Mouse (Mus musculus): ENCODE data around the gene Csmd2. TPM values are rescaled to one million over a fixed set of nuclear protein-coding genes. Genes with fewer than 3 reads are reported as not detected.

Csmd2 gene
- polyA plus RNA-seq, 2 experiments = 0.22 to 0.33 TPM

DNA sequence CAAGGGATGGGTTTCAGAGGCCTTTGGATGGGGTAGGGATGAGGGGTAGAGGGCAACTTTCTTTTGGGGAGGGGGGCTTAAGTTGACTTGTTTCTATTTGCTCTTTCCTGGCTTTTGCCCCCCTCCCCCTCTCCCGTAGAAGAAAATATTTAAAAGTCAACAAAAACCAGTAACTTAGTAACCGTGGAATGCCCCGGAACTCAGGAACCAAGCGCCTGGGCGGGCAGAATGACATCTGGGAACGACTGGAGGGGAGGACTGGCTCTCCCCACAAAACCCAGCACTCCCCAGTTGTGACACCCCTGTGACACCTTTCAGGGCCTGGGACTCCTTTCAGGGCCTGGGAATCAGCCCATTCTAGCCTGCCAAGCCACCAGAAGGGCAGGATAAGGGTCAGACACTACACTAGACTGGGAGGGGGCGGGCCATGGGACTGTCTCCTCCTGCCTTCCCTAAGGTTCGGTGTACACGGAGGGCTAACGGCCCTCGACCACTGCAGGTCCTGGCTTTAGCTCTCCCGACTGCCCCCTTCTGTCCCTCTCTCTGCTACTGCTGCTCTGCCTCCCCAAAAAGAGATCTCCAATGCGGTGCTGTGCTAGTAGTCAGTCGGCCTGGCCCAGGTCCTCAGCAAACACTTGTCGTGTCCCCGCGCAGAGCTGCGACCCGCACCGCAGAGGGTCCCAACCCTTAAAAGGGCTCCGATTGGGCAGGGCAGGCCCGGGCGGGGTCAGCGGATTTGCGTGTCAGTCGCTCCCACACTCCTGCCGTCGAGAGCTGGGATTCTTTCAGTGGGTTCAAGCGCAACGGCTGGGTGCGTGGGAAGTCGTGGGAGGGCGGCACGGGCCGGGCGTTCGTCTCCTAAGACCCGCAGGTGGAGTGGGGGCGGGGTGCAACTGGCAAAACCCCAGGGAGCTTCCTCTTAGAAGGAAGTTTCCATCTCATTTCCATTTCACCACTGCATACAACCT is 16.5 kb upstream of the Csmd2 start, which contains the start of gene CK137956:
CK137956 (minus strand) TSS at position 51 of the 968 bp plus-strand sequence.
- ATAC-seq (ENCODE audit: low FRiP score, low read depth) (no peak), DNase-seq (ENCODE audit: low spot score) (no peak)
- no peaks in the 10 kb centered on the region for H3K9me3 ChIP-seq (ENCODE audit: control insufficient read depth, low read length)
- H3K4me3 ChIP-seq (replicated peaks; ENCODE audit: low read length) = no peak within 1 kb of the TSS
- no peaks in the 10 kb centered on the region for H3K4me1 ChIP-seq (ENCODE audit: control insufficient read depth, insufficient read depth, low read length)
- peaks cover 35% of the 10 kb centered on the region for H3K27me3 ChIP-seq (ENCODE audit: control insufficient read depth, insufficient read depth, low read length)
- H3K9ac ChIP-seq (ENCODE audit: low read depth, low read length, severe bottlenecking) = no peak within 1 kb of the TSS
- no peak within 1 kb of the TSS for H3K4me2 ChIP-seq (replicated peaks; ENCODE audit: low read depth, low read length, severe bottlenecking)
- TF ChIP-seq POLR2A (IDR thresholded peaks at IDR 0.05; ENCODE audit: borderline replicate concordance, extremely low read depth, insufficient read depth, insufficient read length) = no peak
- H3K27ac ChIP-seq (replicated peaks; ENCODE audit: low read depth, low read length) = no peak within 1 kb of the TSS
- no peaks in the 10 kb centered on the region for H3K36me3 ChIP-seq (ENCODE audit: control insufficient read depth, insufficient read depth, low read length)
- 5% methylated on average over 39 of the region's 39 CpGs for WGBS

DNA sequence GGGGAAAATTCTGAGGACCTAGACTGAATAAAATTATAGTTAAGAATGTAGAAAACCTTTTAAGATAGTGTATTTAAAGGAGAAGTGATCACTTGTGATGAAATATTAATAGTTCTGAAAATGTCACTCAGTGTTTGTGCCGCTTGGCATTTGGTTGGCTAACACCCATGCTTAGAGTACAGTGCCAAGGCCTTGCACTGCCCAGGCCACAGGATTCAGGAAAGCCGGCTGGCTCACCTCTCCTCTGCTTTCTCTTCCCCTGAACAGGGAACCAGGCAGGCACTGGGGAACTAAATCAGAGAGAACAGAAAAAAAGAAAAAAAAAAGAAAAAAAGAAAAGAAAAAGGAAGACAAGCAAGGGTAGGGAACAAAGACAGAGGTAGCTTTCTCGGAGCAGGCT is 14.7 kb upstream of the Csmd2 start:
- no peak overlapping the region for H3K9ac ChIP-seq (ENCODE audit: low read depth, low read length, severe bottlenecking)
- no peaks in the 10 kb centered on the region for H3K36me3 ChIP-seq (ENCODE audit: control insufficient read depth, insufficient read depth, low read length)
- H3K4me1 ChIP-seq (ENCODE audit: control insufficient read depth, insufficient read depth, low read length) = no peaks in the 10 kb centered on the region
- no peak for TF ChIP-seq POLR2A (IDR thresholded peaks at IDR 0.05; ENCODE audit: borderline replicate concordance, extremely low read depth, insufficient read depth, insufficient read length)
- no peak overlapping the region for H3K27ac ChIP-seq (replicated peaks; ENCODE audit: low read depth, low read length)
- no peaks in the 10 kb centered on the region for H3K9me3 ChIP-seq (ENCODE audit: control insufficient read depth, low read length)
- WGBS = 80% methylated on average over 3 of the region's 3 CpGs
- DNase-seq (ENCODE audit: low spot score) = no peak
- ATAC-seq (ENCODE audit: low FRiP score, low read depth) = no peak
- H3K27me3 ChIP-seq (ENCODE audit: control insufficient read depth, insufficient read depth, low read length) = peaks cover 35% of the 10 kb centered on the region
- no peak overlapping the region for H3K4me3 ChIP-seq (replicated peaks; ENCODE audit: low read length)
- no peak overlapping the region for H3K4me2 ChIP-seq (replicated peaks; ENCODE audit: low read depth, low read length, severe bottlenecking)

DNA sequence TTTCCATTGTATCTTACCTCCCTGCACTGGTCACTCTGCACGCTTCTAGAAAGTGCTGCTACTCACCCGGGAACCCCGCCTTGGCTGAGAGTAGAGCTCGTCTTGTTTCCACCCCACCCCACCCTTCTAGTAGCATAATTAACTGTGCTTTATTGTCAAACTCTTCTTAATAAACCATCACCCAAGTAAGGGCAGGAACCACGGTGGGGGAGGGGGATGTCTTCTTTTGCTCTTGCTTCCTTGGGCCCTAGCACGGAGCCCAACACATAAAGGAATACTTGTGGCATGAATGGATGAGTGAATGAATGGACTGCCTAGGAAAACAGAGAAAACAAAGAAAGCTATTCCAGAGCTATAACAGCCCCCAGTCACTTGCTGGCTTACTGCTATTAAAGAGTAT is 6.5 kb upstream of the Csmd2 start:
- Histone ChIP-seq H3K36me3 (ENCODE audit: control insufficient read depth, insufficient read depth, low read length) (no peaks in the 10 kb centered on the region), H3K27ac (replicated peaks; ENCODE audit: low read depth, low read length) (no peak overlapping the region), H3K27me3 (ENCODE audit: control insufficient read depth, insufficient read depth, low read length) (peaks cover 18% of the 10 kb centered on the region), H3K4me3 (replicated peaks; ENCODE audit: low read length) (no peak overlapping the region), H3K4me1 (ENCODE audit: control insufficient read depth, insufficient read depth, low read length) (no peaks in the 10 kb centered on the region), H3K9me3 (ENCODE audit: control insufficient read depth, low read length) (no peaks in the 10 kb centered on the region), H3K4me2 (replicated peaks; ENCODE audit: low read depth, low read length, severe bottlenecking) (no peak overlapping the region), H3K9ac (ENCODE audit: low read depth, low read length, severe bottlenecking) (no peak overlapping the region)
- DNase-seq (ENCODE audit: low spot score) (no peak), ATAC-seq (ENCODE audit: low FRiP score, low read depth) (no peak)
- WGBS = 86% methylated on average over 6 of the region's 6 CpGs
- TF ChIP-seq POLR2A (IDR thresholded peaks at IDR 0.05; ENCODE audit: borderline replicate concordance, extremely low read depth, insufficient read depth, insufficient read length) = no peak

- no peaks in the 10 kb centered on the region for H3K4me1 ChIP-seq (ENCODE audit: control insufficient read depth, insufficient read depth, low read length)
- no peak for ATAC-seq (ENCODE audit: low FRiP score, low read depth)
- H3K36me3 ChIP-seq (ENCODE audit: control insufficient read depth, insufficient read depth, low read length) = no peaks in the 10 kb centered on the region
- no peak for DNase-seq (ENCODE audit: low spot score)
- no peak for TF ChIP-seq POLR2A (IDR thresholded peaks at IDR 0.05; ENCODE audit: borderline replicate concordance, extremely low read depth, insufficient read depth, insufficient read length)
- 73% methylated on average over 2 of the region's 2 CpGs for WGBS
- H3K4me3 ChIP-seq (replicated peaks; ENCODE audit: low read length) = no peak overlapping the region
- peaks cover 51% of the 10 kb centered on the region for H3K27me3 ChIP-seq (ENCODE audit: control insufficient read depth, insufficient read depth, low read length)
- no peak overlapping the region for H3K9ac ChIP-seq (ENCODE audit: low read depth, low read length, severe bottlenecking)
- H3K9me3 ChIP-seq (ENCODE audit: control insufficient read depth, low read length) = no peaks in the 10 kb centered on the region
- no peak overlapping the region for H3K27ac ChIP-seq (replicated peaks; ENCODE audit: low read depth, low read length)
- no peak overlapping the region for H3K4me2 ChIP-seq (replicated peaks; ENCODE audit: low read depth, low read length, severe bottlenecking)
Observed at GRCm38 (mm10) chr4:127984426-127984825, 3.2 kb upstream of the Csmd2 start.

DNA sequence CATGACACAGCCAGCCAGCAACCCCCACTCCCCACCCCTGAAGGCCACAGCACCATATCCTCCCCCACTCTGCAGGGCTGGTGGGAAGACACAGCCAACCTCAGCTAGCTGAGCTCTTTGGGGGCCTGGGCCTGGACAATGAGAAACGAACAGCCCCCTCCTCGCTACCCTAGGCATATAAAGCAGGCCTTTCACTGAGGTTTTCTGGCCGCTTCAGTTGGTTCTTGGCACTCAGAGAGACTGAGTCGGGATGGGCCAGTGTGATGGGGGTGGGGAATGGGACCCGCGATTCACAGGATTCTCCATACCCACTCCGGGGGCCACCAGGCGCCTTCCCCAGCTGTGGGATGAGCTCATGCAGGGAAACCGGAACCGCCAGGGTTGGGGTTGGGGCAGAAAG is 1.8 kb upstream of the Csmd2 start:
- Histone ChIP-seq H3K9me3 (ENCODE audit: control insufficient read depth, low read length) (no peaks in the 10 kb centered on the region), H3K4me1 (ENCODE audit: control insufficient read depth, insufficient read depth, low read length) (no peaks in the 10 kb centered on the region), H3K9ac (ENCODE audit: low read depth, low read length, severe bottlenecking) (no peak overlapping the region), H3K27me3 (ENCODE audit: control insufficient read depth, insufficient read depth, low read length) (peaks cover 66% of the 10 kb centered on the region), H3K4me3 (replicated peaks; ENCODE audit: low read length) (no peak overlapping the region), H3K27ac (replicated peaks; ENCODE audit: low read depth, low read length) (no peak overlapping the region), H3K36me3 (ENCODE audit: control insufficient read depth, insufficient read depth, low read length) (no peaks in the 10 kb centered on the region), H3K4me2 (replicated peaks; ENCODE audit: low read depth, low read length, severe bottlenecking) (no peak overlapping the region)
- ATAC-seq (ENCODE audit: low FRiP score, low read depth) (no peak), DNase-seq (ENCODE audit: low spot score) (no peak)
- 8% methylated on average over 10 of the region's 10 CpGs for WGBS
- no peak for TF ChIP-seq POLR2A (IDR thresholded peaks at IDR 0.05; ENCODE audit: borderline replicate concordance, extremely low read depth, insufficient read depth, insufficient read length)

Measured in limb, embryonic 14.5 days (tissue).